In genomic region chr1:183803357-183803756, GRCm38 (mm10) we compare ENCODE assay signal across 13 mouse cellular contexts.
DNase-seq lines count a peak whose midpoint lies in the region; ATAC-seq lines count a peak whose summit lies in the region.
"Had no signal": no experiment of that assay in that cellular context is flagged by ENCODE, and none has a peak within 500 bp of the region (broad histone marks: within the 10 kb centered on the region; RNA-seq: fewer than 3 reads in every experiment).

No protein-coding gene starts in this region.

- peak; percentile 8 for DNase-seq in lung, postnatal 25 days (ENCODE audit: low spot score)
- DNase-seq in lung, postnatal 4 days: no peak
- DNase-seq in Muller cell, postnatal 12 days (ENCODE audit: inconsistent ontology term): peak; percentile 39
- peak; percentile 47 for DNase-seq in skeletal muscle tissue, adult 2 months (ENCODE audit: low read depth, low spot score)
- no peak for DNase-seq in kidney, postnatal 14 days
- DNase-seq in cerebellum, postnatal 14 days: no peak
- DNase-seq: adrenal gland, postnatal 25 days; kidney, adult 9 months; lung, embryonic 14.5 days; right cerebral cortex, postnatal 4 days had no signal

- peak; percentile 75 for ATAC-seq in granulocyte monocyte progenitor cell, adult 5-6 weeks (replicated peaks; ENCODE audit: poor library complexity, severe bottlenecking)
- ATAC-seq: forebrain, embryonic 14.5 days; hindbrain, postnatal 0 days had no signal

Comparison
In these comparisons a context has a peak if more than half of its experiments do, and no peak if none do; other contexts are left out.
1. DNase-seq: peak in lung, postnatal 25 days (single experiment), Muller cell, postnatal 12 days (single experiment) and skeletal muscle tissue, adult 2 months (single experiment); none in lung, postnatal 4 days (0 of 2), kidney, postnatal 14 days (single experiment) and cerebellum, postnatal 14 days (0 of 2).